ENCODE assay signal across 15 mouse cellular contexts in genomic region chr11:87761806-87762701, GRCm38 (mm10). TPM values are rescaled to one million over a fixed set of nuclear protein-coding genes. Genes with fewer than 3 reads are reported as not detected.
DNase-seq lines count a peak whose midpoint lies in the region; ATAC-seq and TF ChIP-seq lines count a peak whose summit lies in the region.
"Had no signal": no experiment of that assay in that cellular context is flagged by ENCODE, and none has a peak within 500 bp of the region (broad histone marks: within the 10 kb centered on the region; RNA-seq: fewer than 3 reads in every experiment).

No protein-coding gene starts in this region.

- peaks cover 9% of the 10 kb centered on the region for H3K79me2 ChIP-seq in MEL (ENCODE audit: control insufficient read depth, insufficient read depth, low read length, poor library complexity)

- no peak for TF ChIP-seq EP300 in MEL (IDR thresholded peaks at IDR 0.05; ENCODE audit: low read depth in 1 of 2, low read length in 2 of 2)

- no peaks in the 10 kb centered on the region for H3K9me3 ChIP-seq in MEL (replicated peaks; ENCODE audit: insufficient read depth, low read length)
- H3K9me3 ChIP-seq in forebrain, postnatal 0 days (ENCODE audit: low read length): no peaks in the 10 kb centered on the region
- no peaks in the 10 kb centered on the region for H3K9me3 ChIP-seq in midbrain, embryonic 12.5 days
- H3K9me3 ChIP-seq: embryonic facial prominence, embryonic 15.5 days had no signal

- no peak overlapping the region for H3K4me3 ChIP-seq in MEL (ENCODE audit: control insufficient read depth in 1 of 2, insufficient read depth in 1 of 2, low read depth in 2 of 2, low read length in 2 of 2)
- H3K4me3 ChIP-seq in forebrain, postnatal 0 days (ENCODE audit: low read depth, low read length): peak overlapping the region; percentile 66
- H3K4me3 ChIP-seq in midbrain, embryonic 12.5 days: peak overlapping the region; percentile 74
- H3K4me3 ChIP-seq: embryonic facial prominence, embryonic 15.5 days had no signal

- H3K4me1 ChIP-seq in MEL (ENCODE audit: control insufficient read depth in 1 of 2, insufficient read depth in 2 of 2, low read length in 2 of 2): no peaks in the 10 kb centered on the region; a peak in 1 of 4 replicates
- peaks cover 38% of the 10 kb centered on the region for H3K4me1 ChIP-seq in forebrain, postnatal 0 days (ENCODE audit: insufficient read depth)
- H3K4me1 ChIP-seq in midbrain, embryonic 12.5 days: peaks cover 52% of the 10 kb centered on the region

- H3K4me2 ChIP-seq in forebrain, postnatal 0 days (ENCODE audit: low read depth): peak overlapping the region; percentile 95
- H3K4me2 ChIP-seq in midbrain, embryonic 12.5 days (replicated peaks): peak overlapping the region; percentile 98
- H3K4me2 ChIP-seq: embryonic facial prominence, embryonic 15.5 days had no signal

- no peaks in the 10 kb centered on the region for H3K27me3 ChIP-seq in MEL (ENCODE audit: control insufficient read depth in 1 of 2, insufficient read depth in 2 of 2, low read length in 2 of 2)
- no peaks in the 10 kb centered on the region for H3K27me3 ChIP-seq in forebrain, postnatal 0 days (ENCODE audit: insufficient read depth, low read length)
- peaks cover 67% of the 10 kb centered on the region for H3K27me3 ChIP-seq in midbrain, embryonic 12.5 days

- ATAC-seq in forebrain, postnatal 0 days: no peak
- no peak for ATAC-seq in midbrain, embryonic 12.5 days (ENCODE audit: low FRiP score, low read depth)
- no peak for ATAC-seq in megakaryocyte progenitor cell, adult 5-6 weeks (replicated peaks; ENCODE audit: poor library complexity)
- ATAC-seq: Patski had no signal

- 68% methylated on average over 14 of the region's 14 CpGs for WGBS in forebrain, postnatal 0 days
- WGBS in midbrain, embryonic 12.5 days: 80% methylated on average over 14 of the region's 14 CpGs

- TF ChIP-seq RAD21 in MEL (IDR thresholded peaks at IDR 0.05; ENCODE audit: low read depth, low read length): no peak

- peak; percentile 51 for DNase-seq in cerebellum, adult 9-11 months
- no peak for DNase-seq in cerebellum, adult 9-10 months
- peak; percentile 61 for DNase-seq in MEL (ENCODE audit: low read depth, low spot score)
- DNase-seq in forebrain, postnatal 0 days: no peak
- no peak for DNase-seq in lung, adult 18-20 months
- no peak for DNase-seq in urinary bladder, adult 2 months (ENCODE audit: low spot score)
- DNase-seq: adrenal gland, postnatal 14 days; kidney, adult 8-10 months had no signal

- H3K27ac ChIP-seq in MEL (ENCODE audit: control insufficient read depth, low read depth, low read length): no peak overlapping the region
- peak overlapping the region; percentile 23; the same call in 1 of the 2 replicates for H3K27ac ChIP-seq in forebrain, postnatal 0 days (ENCODE audit: low read depth, low read length)
- H3K27ac ChIP-seq in midbrain, embryonic 12.5 days (replicated peaks): 0 out of 2 replicates have a peak overlapping the region, but pooled peaks have one; percentile 58
- H3K27ac ChIP-seq: embryonic facial prominence, embryonic 15.5 days had no signal

- no peak overlapping the region for H3K9ac ChIP-seq in MEL (ENCODE audit: control insufficient read depth, low read depth, low read length, poor library complexity, severe bottlenecking)
- H3K9ac ChIP-seq in forebrain, postnatal 0 days: peak overlapping the region; percentile 82
- H3K9ac ChIP-seq in midbrain, embryonic 12.5 days (replicated peaks): peak overlapping the region; percentile 82
- H3K9ac ChIP-seq: embryonic facial prominence, embryonic 15.5 days had no signal

- no peaks in the 10 kb centered on the region; a peak in 1 of 4 replicates for H3K36me3 ChIP-seq in MEL (ENCODE audit: control insufficient read depth in 1 of 2, insufficient read depth in 2 of 2, low read length in 2 of 2)
- peaks cover 1% of the 10 kb centered on the region; the same call in 1 of the 2 replicates for H3K36me3 ChIP-seq in forebrain, postnatal 0 days (ENCODE audit: insufficient read depth)
- H3K36me3 ChIP-seq in midbrain, embryonic 12.5 days: no peaks in the 10 kb centered on the region
- H3K36me3 ChIP-seq: embryonic facial prominence, embryonic 15.5 days had no signal

- no peak for TF ChIP-seq POLR2A in MEL (IDR thresholded peaks at IDR 0.05; ENCODE audit: control insufficient read depth in 1 of 2, insufficient read depth in 1 of 2, low read depth in 1 of 2, low read length in 2 of 2, poor library complexity in 1 of 2)

- no peak for TF ChIP-seq CTCF in MEL (IDR thresholded peaks at IDR 0.05 in 2 of 3, conservative IDR thresholded peaks at IDR 0.05 in 1 of 3; ENCODE audit: control insufficient read depth in 1 of 3, insufficient read depth in 1 of 3, low read depth in 2 of 3, low read length in 3 of 3, poor library complexity in 1 of 3, severe bottlenecking in 1 of 3)
- TF ChIP-seq CTCF in forebrain, postnatal 0 days (IDR thresholded peaks at IDR 0.05; ENCODE audit: low read depth): no peak

TF ChIP-seq in MEL, 35 proteins besides CTCF, POLR2A, EP300 and RAD21:
- TF ChIP-seq POLR2AphosphoS5 (IDR thresholded peaks at IDR 0.05; ENCODE audit: borderline replicate concordance, low read depth, low read length) (peak; percentile 91; the same call in 1 of the 2 replicates), USF2 (IDR thresholded peaks at IDR 0.05; ENCODE audit: borderline replicate concordance in 1 of 2, insufficient read depth in 1 of 2, low read depth in 1 of 2, low read length in 2 of 2) (no peak), ELF1 (IDR thresholded peaks at IDR 0.05; ENCODE audit: low read depth, low read length) (no peak), MYB (IDR thresholded peaks at IDR 0.05; ENCODE audit: low read depth, low read length) (no peak)
TF ChIP-seq in MEL: peak in this region for 1.

RNA-seq across cellular contexts. Expression of gene Tspoap1, which starts 1.7 kb away (rescaled TPM):
- total RNA-seq in MEL (2012; rRNA removed): 3.7 and 5.2 TPM in 2 replicates
- 1 to 10 TPM in 1 of 2 experiments, not detected in 1; 8.6 TPM for polyA plus RNA-seq in MEL (2012; ENCODE audit: insufficient read depth in 1 of 2, insufficient read length in 2 of 2, low read depth in 1 of 2, low replicate concordance in 2 of 2, missing spikeins in 1 of 2)
- 119 and 199 TPM in 2 replicates for total RNA-seq in forebrain, postnatal 0 days (2014; rRNA removed)
- 10.5 and 20.1 TPM in 2 replicates for polyA plus RNA-seq in forebrain, postnatal 0 days (2015; fragmentation: Nextera tagmentation; extraction: Ambion mirVana)
- 40.6 and 43.5 TPM in 2 replicates for polyA plus RNA-seq in midbrain, embryonic 12.5 days (2016; fragmentation: Nextera tagmentation; extraction: Ambion mirVana)
- 34.1 and 38.5 TPM in 2 replicates for total RNA-seq in megakaryocyte progenitor cell, adult 5-6 weeks (2015)
- 47.0 and 66.4 TPM in 2 replicates for total RNA-seq in megakaryocyte progenitor cell, adult 5-6 weeks (2017)
- polyA plus RNA-seq in urinary bladder, adult 2 months (2012; rRNA removed): 9.7 and 11.4 TPM in 2 replicates
- total RNA-seq: gastrocnemius, adult 8-10 months had no signal
- polyA plus RNA-seq: C2C12 had no signal

RNA-seq across cellular contexts. Expression of gene Supt4a, which starts 24.7 kb away (rescaled TPM):
- 301 and 332 TPM in 2 replicates for total RNA-seq in MEL (2012; rRNA removed)
- 100 to 1,000 TPM in 1 of 2 experiments, not detected in 1; 223 TPM for polyA plus RNA-seq in MEL (2012; ENCODE audit: insufficient read depth in 1 of 2, insufficient read length in 2 of 2, low read depth in 1 of 2, low replicate concordance in 2 of 2, missing spikeins in 1 of 2)
- 64.9 and 78.5 TPM in 2 replicates for total RNA-seq in forebrain, postnatal 0 days (2014; rRNA removed)
- 141 and 159 TPM in 2 replicates for polyA plus RNA-seq in forebrain, postnatal 0 days (2015; fragmentation: Nextera tagmentation; extraction: Ambion mirVana)
- 139 and 145 TPM in 2 replicates for polyA plus RNA-seq in midbrain, embryonic 12.5 days (2016; fragmentation: Nextera tagmentation; extraction: Ambion mirVana)
- total RNA-seq in megakaryocyte progenitor cell, adult 5-6 weeks (2015): 147 and 161 TPM in 2 replicates
- 52.8 and 63.7 TPM in 2 replicates for total RNA-seq in megakaryocyte progenitor cell, adult 5-6 weeks (2017)
- 94.2 and 98.4 TPM in 2 replicates for polyA plus RNA-seq in urinary bladder, adult 2 months (2012; rRNA removed)

RNA-seq across cellular contexts. Expression of gene Mpo, which starts 31.3 kb away (rescaled TPM):
- total RNA-seq in MEL (2012; rRNA removed): not detected in 2 replicates
- under 1 TPM in 1 of 2 experiments, not detected in 1; 0.13 TPM for polyA plus RNA-seq in MEL (2012; ENCODE audit: insufficient read depth in 1 of 2, insufficient read length in 2 of 2, low read depth in 1 of 2, low replicate concordance in 2 of 2, missing spikeins in 1 of 2)
- total RNA-seq in forebrain, postnatal 0 days (2014; rRNA removed): 0.33 and 0.46 TPM in 2 replicates
- 0.21 TPM in 1 of 2 replicates, not detected in the other for polyA plus RNA-seq in forebrain, postnatal 0 days (2015; fragmentation: Nextera tagmentation; extraction: Ambion mirVana)
- polyA plus RNA-seq in midbrain, embryonic 12.5 days (2016; fragmentation: Nextera tagmentation; extraction: Ambion mirVana): 0.97 and 1.2 TPM in 2 replicates
- 13,257 and 15,415 TPM in 2 replicates for total RNA-seq in megakaryocyte progenitor cell, adult 5-6 weeks (2015)
- 8,081 and 8,928 TPM in 2 replicates for total RNA-seq in megakaryocyte progenitor cell, adult 5-6 weeks (2017)
- polyA plus RNA-seq in urinary bladder, adult 2 months (2012; rRNA removed): 0.46 and 1.1 TPM in 2 replicates
- total RNA-seq: gastrocnemius, adult 8-10 months; liver, adult 2 months had no signal
- polyA plus RNA-seq: C2C12, Patski had no signal

Comparison
In these comparisons a context has a peak if more than half of its experiments do, and no peak if none do; other contexts are left out.
1. DNase-seq: peak in cerebellum, adult 9-11 months (single experiment) and MEL (single experiment); none in cerebellum, adult 9-10 months (single experiment), forebrain, postnatal 0 days (single experiment), lung, adult 18-20 months (0 of 2) and urinary bladder, adult 2 months (single experiment).
2. H3K4me3 ChIP-seq: peak in forebrain, postnatal 0 days (single experiment) and midbrain, embryonic 12.5 days (single experiment); none in MEL (0 of 2).